Mouse (Mus musculus) thymus, adult 2 months (tissue): ENCODE measurements around the gene Sppl2a.

ENCODE experiments used
- CTCF ChIP-seq: fragments of 200-500 bp; IDR thresholded peaks from 2 replicates; pipeline ENCODE4 v1.5.1; 2012; ENCODE audit warnings: mild to moderate bottlenecking, control low read depth, low read length, moderate library complexity, borderline replicate concordance; ENCODE audit not compliant: control insufficient read depth, poor library complexity, insufficient read depth; ENCODE audit errors: extremely low read depth
- POLR2A ChIP-seq: fragments of 200-500 bp; IDR thresholded peaks from 2 replicates; pipeline ENCODE4 v1.6.1; 2012; ENCODE audit warnings: mild to moderate bottlenecking, low read length, control low read depth, moderate library complexity; ENCODE audit not compliant: control insufficient read depth, poor library complexity, insufficient read depth; ENCODE audit errors: extremely low read depth

DNA sequence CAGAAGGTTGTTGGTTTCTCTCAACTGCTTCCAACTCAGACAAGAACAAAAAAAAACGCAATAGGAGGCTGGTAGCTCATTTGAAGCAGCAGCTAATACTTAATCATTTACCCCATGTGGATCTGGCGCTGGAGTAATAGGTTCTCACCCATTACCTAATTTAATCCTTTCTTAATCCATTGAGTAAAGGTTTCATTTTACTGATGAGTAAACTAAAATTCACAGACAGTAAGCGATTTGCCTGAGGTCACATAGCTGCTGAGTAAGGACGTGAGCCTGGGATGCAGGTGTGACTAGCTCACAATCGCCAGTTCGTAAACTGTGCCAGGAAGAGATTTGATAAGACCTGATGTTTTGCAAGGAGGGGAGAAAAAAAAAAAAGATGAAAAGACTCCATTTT, 44.4 kb upstream of the Sppl2a start:
- TF ChIP-seq CTCF, result no peak
- no peak for TF ChIP-seq POLR2A
